Mouse (Mus musculus): Measurements from ENCODE around the gene Aasdh. TPM values are rescaled to one million over a fixed set of nuclear protein-coding genes. Genes with fewer than 3 reads are reported as not detected.
A peak's percentile ranks its signal among the peaks of the same experiment; 100 is the strongest.

Gene Aasdh
- total and polyA plus RNA-seq, 2 experiments from 2014 or later: 8.7 to 16.4 TPM

GRCm38 (mm10) chr5:76944965-76945677 is 39.8 kb upstream of the Aasdh start:
- DNase-seq (ENCODE audit: low spot score): no peak
- Histone ChIP-seq H3K4me2 (ENCODE audit: low read depth, low read length) (no peak overlapping the region), H3K36me3 (replicated peaks; ENCODE audit: control insufficient read depth, insufficient read depth, low read length) (no peaks in the 10 kb centered on the region), H3K4me1 (ENCODE audit: control insufficient read depth, insufficient read depth) (peaks cover 40% of the 10 kb centered on the region), H3K4me3 (ENCODE audit: low read depth, low read length) (no peak overlapping the region), H3K9me3 (replicated peaks; ENCODE audit: control insufficient read depth, low read length) (no peaks in the 10 kb centered on the region), H3K27ac (ENCODE audit: low read depth) (0 out of 2 replicates have a peak overlapping the region, but pooled peaks have one; percentile 4), H3K27me3 (ENCODE audit: control insufficient read depth, insufficient read depth, low read length) (no peaks in the 10 kb centered on the region), H3K9ac (replicated peaks; ENCODE audit: low read depth, low read length) (no peak overlapping the region)
- 56% methylated on average over 6 of the region's 6 CpGs for WGBS
- ATAC-seq (ENCODE audit: insufficient read depth, low read depth): no peak
- no peak for TF ChIP-seq EP300 (IDR thresholded peaks at IDR 0.05; ENCODE audit: low read depth)
- no peak for TF ChIP-seq CTCF (IDR thresholded peaks at IDR 0.05; ENCODE audit: low read depth)

- Histone ChIP-seq H3K4me3 (ENCODE audit: low read depth, low read length) (no peak overlapping the region), H3K36me3 (replicated peaks; ENCODE audit: control insufficient read depth, insufficient read depth, low read length) (no peaks in the 10 kb centered on the region), H3K4me2 (ENCODE audit: low read depth, low read length) (no peak overlapping the region), H3K27me3 (ENCODE audit: control insufficient read depth, insufficient read depth, low read length) (no peaks in the 10 kb centered on the region), H3K27ac (ENCODE audit: low read depth) (no peak overlapping the region), H3K4me1 (ENCODE audit: control insufficient read depth, insufficient read depth) (peaks cover 23% of the 10 kb centered on the region), H3K9ac (replicated peaks; ENCODE audit: low read depth, low read length) (no peak overlapping the region), H3K9me3 (replicated peaks; ENCODE audit: control insufficient read depth, low read length) (no peaks in the 10 kb centered on the region)
- ATAC-seq (ENCODE audit: insufficient read depth, low read depth) (no peak), DNase-seq (ENCODE audit: low spot score) (no peak)
- no peak for TF ChIP-seq EP300 (IDR thresholded peaks at IDR 0.05; ENCODE audit: low read depth)
- 87% methylated on average over 4 of the region's 4 CpGs for WGBS
Observed at GRCm38 (mm10) chr5:76942505-76942904, 37.2 kb upstream of the Aasdh start.

GRCm38 (mm10) chr5:76941975-76942374 is 36.7 kb upstream of the Aasdh start:
- Histone ChIP-seq H3K27me3 (ENCODE audit: control insufficient read depth, insufficient read depth, low read length) (no peaks in the 10 kb centered on the region), H3K9me3 (replicated peaks; ENCODE audit: control insufficient read depth, low read length) (no peaks in the 10 kb centered on the region), H3K9ac (replicated peaks; ENCODE audit: low read depth, low read length) (no peak overlapping the region), H3K4me2 (ENCODE audit: low read depth, low read length) (no peak overlapping the region), H3K36me3 (replicated peaks; ENCODE audit: control insufficient read depth, insufficient read depth, low read length) (no peaks in the 10 kb centered on the region), H3K4me3 (ENCODE audit: low read depth, low read length) (no peak overlapping the region), H3K27ac (ENCODE audit: low read depth) (no peak overlapping the region), H3K4me1 (ENCODE audit: control insufficient read depth, insufficient read depth) (peaks cover 18% of the 10 kb centered on the region)
- 79% methylated on average over 4 of the region's 4 CpGs for WGBS
- TF ChIP-seq EP300 (IDR thresholded peaks at IDR 0.05; ENCODE audit: low read depth): no peak
- TF ChIP-seq CTCF (IDR thresholded peaks at IDR 0.05; ENCODE audit: low read depth): no peak
- DNase-seq (ENCODE audit: low spot score): no peak
- ATAC-seq (ENCODE audit: insufficient read depth, low read depth): no peak

- TF ChIP-seq CTCF (IDR thresholded peaks at IDR 0.05; ENCODE audit: low read depth) (no peak), EP300 (IDR thresholded peaks at IDR 0.05; ENCODE audit: low read depth) (no peak)
- DNase-seq (ENCODE audit: low spot score) (no peak), ATAC-seq (ENCODE audit: insufficient read depth, low read depth) (no peak)
- H3K4me1 ChIP-seq (ENCODE audit: control insufficient read depth, insufficient read depth): peaks cover 4% of the 10 kb centered on the region; the same call in 1 of the 2 replicates
- no peaks in the 10 kb centered on the region for H3K36me3 ChIP-seq (replicated peaks; ENCODE audit: control insufficient read depth, insufficient read depth, low read length)
- 65% methylated on average over 8 of the region's 8 CpGs for WGBS
- no peak overlapping the region for H3K27ac ChIP-seq (ENCODE audit: low read depth)
- H3K9ac ChIP-seq (replicated peaks; ENCODE audit: low read depth, low read length): no peak overlapping the region
- no peak overlapping the region for H3K4me3 ChIP-seq (ENCODE audit: low read depth, low read length)
- no peaks in the 10 kb centered on the region for H3K27me3 ChIP-seq (ENCODE audit: control insufficient read depth, insufficient read depth, low read length)
- no peaks in the 10 kb centered on the region for H3K9me3 ChIP-seq (replicated peaks; ENCODE audit: control insufficient read depth, low read length)
- no peak overlapping the region for H3K4me2 ChIP-seq (ENCODE audit: low read depth, low read length)
Observed at GRCm38 (mm10) chr5:76939717-76940116, 34.4 kb upstream of the Aasdh start.

- H3K4me2 ChIP-seq (ENCODE audit: low read depth, low read length): peak overlapping the region; percentile 61
Observed at GRCm38 (mm10) chr5:76929180-76929877, 24.0 kb upstream of the Aasdh start.

More at GRCm38 (mm10) chr5:76929180-76929877, 24.0 kb upstream of the Aasdh start:
- Histone ChIP-seq H3K27ac (ENCODE audit: low read depth) (peak overlapping the region; percentile 93), H3K4me3 (ENCODE audit: low read depth, low read length) (0 out of 2 replicates have a peak overlapping the region, but pooled peaks have one; percentile 38), H3K27me3 (ENCODE audit: control insufficient read depth, insufficient read depth, low read length) (no peaks in the 10 kb centered on the region), H3K9me3 (replicated peaks; ENCODE audit: control insufficient read depth, low read length) (no peaks in the 10 kb centered on the region), H3K36me3 (replicated peaks; ENCODE audit: control insufficient read depth, insufficient read depth, low read length) (peaks cover 14% of the 10 kb centered on the region), H3K9ac (replicated peaks; ENCODE audit: low read depth, low read length) (no peak overlapping the region), H3K4me1 (ENCODE audit: control insufficient read depth, insufficient read depth) (peaks cover 20% of the 10 kb centered on the region)
- peak; percentile 74 for DNase-seq (ENCODE audit: low spot score)
- no peak for TF ChIP-seq EP300 (IDR thresholded peaks at IDR 0.05; ENCODE audit: low read depth)
- no peak for TF ChIP-seq CTCF (IDR thresholded peaks at IDR 0.05; ENCODE audit: low read depth)
- 39% methylated on average over 7 of the region's 7 CpGs for WGBS
- ATAC-seq (ENCODE audit: insufficient read depth, low read depth): peak; percentile 62

Data from heart, postnatal 0 days (tissue).